Mouse (Mus musculus) ES-Bruce4 (cell line): ENCODE measurements around the gene Ptgdr2. TPM values are rescaled to one million over a fixed set of nuclear protein-coding genes. Genes with fewer than 3 reads are reported as not detected.

ENCODE experiments used
- H3K27ac ChIP-seq: 2 replicates; pipeline ENCODE4 v1.5.1; 2012; ENCODE audit warnings: low read length, inconsistent platforms; ENCODE audit not compliant: insufficient read depth
- H3K27me3 ChIP-seq: 2 replicates; pipeline ENCODE4 v1.6.1; 2012; ENCODE audit warnings: mild to moderate bottlenecking, low read length, inconsistent platforms; ENCODE audit not compliant: control insufficient read depth, poor library complexity, insufficient read depth, severe bottlenecking
- H3K36me3 ChIP-seq: 2 replicates; pipeline ENCODE4 v1.6.1; 2012; ENCODE audit warnings: inconsistent platforms, mild to moderate bottlenecking, low read length, moderate library complexity; ENCODE audit not compliant: control insufficient read depth, poor library complexity, insufficient read depth, severe bottlenecking
- H3K4me1 ChIP-seq: one replicate; pipeline ENCODE4 v1.8.1; 2011; ENCODE audit warnings: low read length; ENCODE audit not compliant: control insufficient read depth, insufficient read depth
- H3K4me3 ChIP-seq: 2 replicates; pipeline ENCODE4 v1.5.1; 2011; ENCODE audit warnings: low read depth, mild to moderate bottlenecking, low read length
- H3K9ac ChIP-seq: 2 replicates; pipeline ENCODE4 v1.6.1; 2012; ENCODE audit warnings: low read depth, mild to moderate bottlenecking, inconsistent platforms; ENCODE audit not compliant: poor library complexity, severe bottlenecking
- H3K9me3 ChIP-seq: replicated peaks from 2 replicates; pipeline ENCODE4 v1.6.1; 2012; ENCODE audit warnings: mild to moderate bottlenecking, low read length, inconsistent platforms; ENCODE audit not compliant: control insufficient read depth, poor library complexity, insufficient read depth, severe bottlenecking
- CTCF ChIP-seq: IDR thresholded peaks from one replicate; pipeline ENCODE4 v1.8.1; 2011; ENCODE audit warnings: low read depth, low read length
- EP300 ChIP-seq: IDR thresholded peaks from 2 replicates; pipeline ENCODE4 v1.6.1; 2011; ENCODE audit warnings: low read depth, low read length; ENCODE audit not compliant: insufficient read depth
- POLR2A ChIP-seq: IDR thresholded peaks from one replicate; pipeline ENCODE4 v1.8.1; 2011; ENCODE audit warnings: low read length; ENCODE audit not compliant: insufficient read depth
- polyA plus RNA-seq: library from polyadenylated mRNA; stranded (reverse); fragments of >200 nt; gene quantifications from 2 replicates; pipeline ENCODE4 v1.2.4, GENCODE M21; 2011; ENCODE audit warnings: low read depth; ENCODE audit not compliant: missing spikeins, insufficient read depth, insufficient read length

The Ptgdr2 gene
- polyA plus RNA-seq, 1 experiment, result not detected

- Histone ChIP-seq H3K27ac (no peak overlapping the region), H3K27me3 (no peaks in the 10 kb centered on the region), H3K9me3 (no peaks in the 10 kb centered on the region), H3K4me3 (peak overlapping the region; percentile 3; the same call in 1 of the 2 replicates), H3K36me3 (no peaks in the 10 kb centered on the region), H3K9ac (no peak overlapping the region), H3K4me1 (no peaks in the 10 kb centered on the region)
- TF ChIP-seq CTCF (peak; percentile 86), POLR2A (no peak), EP300 (no peak)
Measured at GRCm38 (mm10) chr19:10983146-10983545, 46.2 kb downstream of the Ptgdr2 start.

DNA sequence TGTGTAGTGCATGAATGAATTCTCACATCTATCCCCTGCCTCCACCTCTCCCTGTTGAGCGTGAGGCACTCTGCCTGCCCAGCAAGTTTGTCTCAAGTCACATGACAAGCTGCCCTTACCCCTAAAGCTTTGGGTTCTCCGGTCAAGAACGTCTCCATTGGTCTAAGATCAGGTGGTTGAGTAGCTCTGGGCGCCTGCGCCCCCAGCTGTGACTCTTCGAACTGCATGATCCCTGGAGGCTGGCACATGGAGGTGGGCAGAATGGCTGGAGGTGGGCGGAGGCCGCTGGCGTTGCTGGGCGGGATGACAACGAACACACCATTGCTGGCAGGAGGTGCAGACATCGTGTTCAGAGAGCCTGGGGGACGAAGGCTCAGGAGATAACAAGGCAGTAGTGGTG lies 47.6 kb downstream of the Ptgdr2 start:
- Histone ChIP-seq H3K36me3 (no peaks in the 10 kb centered on the region), H3K27me3 (no peaks in the 10 kb centered on the region), H3K27ac (no peak overlapping the region), H3K9ac (no peak overlapping the region), H3K9me3 (no peaks in the 10 kb centered on the region), H3K4me3 (no peak overlapping the region), H3K4me1 (no peaks in the 10 kb centered on the region)
- TF ChIP-seq CTCF (peak; percentile 13), EP300 (no peak)

- H3K27ac ChIP-seq, result no peak overlapping the region
- no peaks in the 10 kb centered on the region for H3K27me3 ChIP-seq
- TF ChIP-seq POLR2A, result no peak
- no peaks in the 10 kb centered on the region for H3K9me3 ChIP-seq
- H3K36me3 ChIP-seq, result no peaks in the 10 kb centered on the region
- no peak overlapping the region for H3K4me3 ChIP-seq
- no peak overlapping the region for H3K9ac ChIP-seq
- H3K4me1 ChIP-seq, result no peaks in the 10 kb centered on the region
Measured at GRCm38 (mm10) chr19:10985889-10986288, 48.9 kb downstream of the Ptgdr2 start.

DNA sequence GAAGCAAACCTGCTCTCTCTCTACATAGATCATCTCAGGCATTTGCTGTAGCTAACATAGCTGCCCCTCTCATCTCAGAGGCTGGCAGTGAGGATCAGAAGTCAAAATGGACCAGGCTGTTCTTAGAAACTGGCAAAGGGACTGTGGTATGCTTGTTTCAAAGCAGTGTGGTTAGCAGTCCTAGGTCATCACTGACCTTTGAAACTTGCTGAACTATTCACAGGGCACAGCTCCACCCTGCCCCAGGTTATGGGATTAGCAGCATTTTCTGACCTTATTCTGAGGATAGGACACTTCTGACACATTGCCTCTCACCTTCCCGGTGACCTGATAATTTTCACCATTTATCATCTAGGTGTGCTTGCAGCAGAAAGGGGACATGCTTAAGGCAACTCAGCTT lies 51.6 kb downstream of the Ptgdr2 start:
- Histone ChIP-seq H3K9ac (no peak overlapping the region), H3K4me1 (no peaks in the 10 kb centered on the region), H3K27me3 (no peaks in the 10 kb centered on the region), H3K4me3 (no peak overlapping the region), H3K27ac (no peak overlapping the region), H3K36me3 (no peaks in the 10 kb centered on the region), H3K9me3 (no peaks in the 10 kb centered on the region)
- TF ChIP-seq CTCF (no peak), EP300 (no peak), POLR2A (no peak)

GRCm38 (mm10) chr19:10990751-10991150 lies 53.8 kb downstream of the Ptgdr2 start:
- no peaks in the 10 kb centered on the region for H3K4me1 ChIP-seq
- H3K4me3 ChIP-seq, result no peak overlapping the region
- H3K9me3 ChIP-seq, result no peaks in the 10 kb centered on the region
- H3K27ac ChIP-seq, result no peak overlapping the region
- no peak for TF ChIP-seq EP300
- H3K9ac ChIP-seq, result no peak overlapping the region
- H3K27me3 ChIP-seq, result no peaks in the 10 kb centered on the region
- H3K36me3 ChIP-seq, result no peaks in the 10 kb centered on the region

- no peak overlapping the region for H3K27ac ChIP-seq
- no peak overlapping the region for H3K9ac ChIP-seq
- TF ChIP-seq EP300, result no peak
- no peak for TF ChIP-seq POLR2A
- no peak for TF ChIP-seq CTCF
- H3K27me3 ChIP-seq, result no peaks in the 10 kb centered on the region
- no peaks in the 10 kb centered on the region for H3K4me1 ChIP-seq
- no peaks in the 10 kb centered on the region for H3K36me3 ChIP-seq
- H3K9me3 ChIP-seq, result no peaks in the 10 kb centered on the region
- H3K4me3 ChIP-seq, result no peak overlapping the region
Measured at GRCm38 (mm10) chr19:10991911-10992310, 55.0 kb downstream of the Ptgdr2 start.

Other genes with a start within 250 kb of the Ptgdr2 start
- 11.5 and 12.3 TPM in 2 replicates for gene Vps37c, start 248.4 kb upstream of the Ptgdr2 start, polyA plus RNA-seq
- gene Cd5, start 198.2 kb upstream of the Ptgdr2 start, polyA plus RNA-seq, result not detected in 2 replicates
- not detected in 2 replicates for gene Cd6, start 107.1 kb upstream of the Ptgdr2 start, polyA plus RNA-seq
- gene Slc15a3, start 97.4 kb upstream of the Ptgdr2 start, polyA plus RNA-seq, result not detected in 2 replicates
- gene Tmem132a, start 67.2 kb upstream of the Ptgdr2 start, polyA plus RNA-seq, result 16.5 and 17.2 TPM in 2 replicates
- gene Tmem109, start 55.2 kb upstream of the Ptgdr2 start, polyA plus RNA-seq, result 16.3 and 20.1 TPM in 2 replicates
- gene Prpf19, start 41.9 kb upstream of the Ptgdr2 start, polyA plus RNA-seq, result 131 and 148 TPM in 2 replicates
- not detected in 2 replicates for gene Zp1, start 16.5 kb upstream of the Ptgdr2 start, polyA plus RNA-seq
- gene Ccdc86, start 12.1 kb downstream of the Ptgdr2 start, polyA plus RNA-seq, result 16.9 and 17.8 TPM in 2 replicates
- not detected in 2 replicates for gene Ms4a10, start 37.5 kb downstream of the Ptgdr2 start, polyA plus RNA-seq
- not detected in 2 replicates for gene Ms4a15, start 56.1 kb downstream of the Ptgdr2 start, polyA plus RNA-seq
- gene Ms4a18, start 80.9 kb downstream of the Ptgdr2 start, polyA plus RNA-seq, result not detected in 2 replicates
- not detected in 2 replicates for gene Ms4a8a, start 143.9 kb downstream of the Ptgdr2 start, polyA plus RNA-seq
- not detected in 2 replicates for gene 1700017D01Rik, start 193.7 kb downstream of the Ptgdr2 start, polyA plus RNA-seq
- gene 1700025F22Rik, start 228.2 kb downstream of the Ptgdr2 start, polyA plus RNA-seq, result not detected in 2 replicates